Mouse (Mus musculus) adrenal gland, adult 10 weeks (tissue): ENCODE results near the gene Iqcd. TPM values are rescaled to one million over a fixed set of nuclear protein-coding genes. Genes with fewer than 3 reads are reported as not detected.

ENCODE experiments used
- polyA plus RNA-seq: library from polyadenylated mRNA; stranded (reverse); fragments of 350-450 nt; fragmentation: Illumina TruSeq; extraction: RNeasy Lipid Tissue Mini Kit (QIAGEN cat#74804); gene quantifications from one replicate; pipeline ENCODE4 v1.2.3, GENCODE M21; 2014; ENCODE audit warnings: low read depth, low replicate concordance

The Iqcd gene
- polyA plus RNA-seq = not detected

DNA sequence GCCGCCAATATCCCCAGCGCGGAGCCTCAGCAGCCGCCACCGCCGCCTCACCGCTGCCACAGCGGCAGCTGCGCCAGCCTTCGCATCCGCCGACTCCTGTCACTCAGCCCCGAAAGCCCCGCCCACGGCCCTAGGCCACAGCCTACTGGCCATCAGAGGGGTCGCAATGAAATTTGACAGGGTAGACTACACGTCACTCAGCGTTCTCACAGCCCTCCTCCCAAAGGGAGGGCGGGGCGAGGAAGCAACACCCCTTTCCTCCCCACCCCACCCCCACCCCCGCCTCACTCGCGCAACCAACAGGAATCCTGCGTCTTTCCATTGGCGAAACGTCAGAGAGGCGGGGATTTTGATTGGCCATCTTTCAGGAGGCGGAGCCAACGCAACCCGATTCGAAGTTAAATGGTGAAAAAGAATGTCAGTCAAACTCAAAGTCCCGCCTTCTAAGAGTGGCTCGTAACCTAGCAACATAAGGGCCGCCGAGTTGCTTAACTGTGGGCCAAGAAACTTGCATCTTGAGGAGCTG lies at the start of gene Iqcd, which contains the start of gene Tpcn1:
TSS of gene Iqcd (plus strand) at position 448 of the 526 bp plus-strand sequence.
TSS of gene Tpcn1 (minus strand) at position 105 of the 526 bp plus-strand sequence.

DNA sequence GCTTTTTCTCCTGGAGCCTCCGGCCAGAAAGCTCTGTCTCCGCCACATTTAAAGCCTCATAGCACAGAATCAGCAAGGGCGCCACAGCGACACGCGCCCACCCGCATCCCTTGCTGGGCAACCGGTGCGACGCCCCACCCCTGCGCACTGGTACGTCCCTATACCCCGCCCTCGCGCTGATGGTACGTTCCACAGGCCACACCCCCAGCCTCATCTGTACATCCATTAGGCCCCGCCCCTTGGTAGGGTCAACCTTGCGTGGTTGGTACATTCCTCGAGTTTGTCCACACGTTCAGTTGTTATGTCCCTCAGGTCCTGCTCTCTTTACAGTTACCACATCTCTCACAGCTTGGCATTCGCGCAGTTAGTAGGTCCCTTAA lies 23.6 kb downstream of the Iqcd start, which contains the start of the genes Rita1 and Ddx54:
TSS of gene Rita1 (minus strand) at position 148 of the 380 bp plus-strand sequence.
TSS of gene Ddx54 (plus strand) at position 298 of the 380 bp plus-strand sequence.

DNA sequence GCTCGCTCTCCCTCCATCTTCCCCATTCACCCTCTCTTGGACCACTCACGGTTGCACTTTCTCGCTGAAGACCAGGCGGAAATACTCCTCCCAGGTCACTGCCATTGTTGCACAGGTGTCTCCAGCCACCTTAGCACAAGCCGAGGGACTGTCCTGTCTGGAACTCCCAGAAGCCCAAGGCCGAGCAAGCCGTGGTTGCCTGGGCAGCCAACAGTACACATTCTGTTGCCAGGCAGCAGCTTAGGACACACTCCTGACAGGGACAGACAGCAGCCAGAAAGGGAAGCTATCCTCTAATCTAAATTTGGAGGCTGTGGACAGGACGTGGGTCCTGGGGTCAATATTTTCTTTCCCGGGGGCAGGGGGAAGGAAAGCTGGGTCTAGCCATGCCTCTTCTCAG lies 45.3 kb downstream of the Iqcd start, which contains the start of gene Cfap73:
TSS of gene Cfap73 (minus strand) at position 105 of the 400 bp plus-strand sequence.

DNA sequence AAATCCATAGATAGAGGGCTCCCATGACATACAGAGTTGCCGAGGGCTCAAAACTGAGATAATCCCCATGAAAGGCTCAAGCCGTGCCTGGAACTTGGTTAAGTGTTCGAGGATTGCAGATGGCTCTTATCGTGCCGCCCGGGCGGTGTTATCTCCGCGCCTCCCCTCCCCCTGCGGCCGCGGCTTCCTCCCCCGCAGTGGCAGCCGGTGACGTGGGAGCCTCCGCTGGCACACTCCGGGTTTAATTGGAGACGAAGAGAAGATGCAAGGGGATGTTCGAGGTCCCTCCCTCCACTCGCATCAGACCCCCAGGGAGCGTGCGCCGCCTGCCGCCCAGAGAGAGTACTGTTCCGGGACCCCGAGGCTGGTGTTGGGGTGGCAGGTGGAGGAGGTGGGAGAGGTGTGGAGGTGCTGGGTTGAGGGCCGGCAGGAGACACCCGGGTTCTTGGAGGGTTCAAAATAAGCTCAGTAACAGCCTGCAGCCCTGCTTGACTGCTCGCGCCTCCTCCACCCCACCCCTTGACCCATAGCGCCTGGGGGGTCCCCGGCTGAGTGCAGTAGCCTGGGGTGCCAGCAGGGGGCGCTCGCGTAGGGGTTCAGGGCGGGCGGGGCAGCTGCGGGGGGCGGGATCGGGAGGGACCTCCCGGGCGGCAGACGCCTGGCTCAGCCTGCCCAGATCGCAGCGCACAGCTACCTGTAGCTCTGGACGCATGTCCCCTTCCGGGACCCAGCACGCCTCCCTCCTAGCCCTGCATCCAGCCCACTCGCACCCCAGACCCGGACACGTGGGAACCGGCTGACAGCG lies 60.0 kb downstream of the Iqcd start, which contains the start of gene Rasal1:
TSS of gene Rasal1 (plus strand) at position 244 of the 805 bp plus-strand sequence.

Other genes starting within 250 kb of the Iqcd start
- not detected for gene Lhx5, start 157.3 kb upstream of the Iqcd start, polyA plus RNA-seq
- not detected for gene Sdsl, start 116.2 kb upstream of the Iqcd start, polyA plus RNA-seq
- not detected for gene Sds, start 112.5 kb upstream of the Iqcd start, polyA plus RNA-seq
- 1.7 TPM for gene Plbd2, start 85.4 kb upstream of the Iqcd start, polyA plus RNA-seq
- 0.58 TPM for gene Slc8b1, start 77.8 kb upstream of the Iqcd start, polyA plus RNA-seq
- 3.8 TPM for gene Tpcn1, start 343 bp upstream of the Iqcd start, polyA plus RNA-seq
- not detected for gene Rita1, start 23.6 kb downstream of the Iqcd start, polyA plus RNA-seq
- gene Ddx54, start 23.7 kb downstream of the Iqcd start, polyA plus RNA-seq = 0.58 TPM
- not detected for gene Cfap73, start 45.2 kb downstream of the Iqcd start, polyA plus RNA-seq
- gene Rasal1, start 59.8 kb downstream of the Iqcd start, polyA plus RNA-seq = not detected
- gene Dtx1, start 122.9 kb downstream of the Iqcd start, polyA plus RNA-seq = 0.52 TPM
- gene Oas2, start 160.8 kb downstream of the Iqcd start, polyA plus RNA-seq = 1.2 TPM
- gene Oas3, start 188.6 kb downstream of the Iqcd start, polyA plus RNA-seq = 0.41 TPM
- gene Oas1e, start 206.5 kb downstream of the Iqcd start, polyA plus RNA-seq = not detected
- 0.99 TPM for gene Oas1c, start 223.5 kb downstream of the Iqcd start, polyA plus RNA-seq